Comparison of ENCODE assay signal across 17 mouse cellular contexts in the genomic region with DNA sequence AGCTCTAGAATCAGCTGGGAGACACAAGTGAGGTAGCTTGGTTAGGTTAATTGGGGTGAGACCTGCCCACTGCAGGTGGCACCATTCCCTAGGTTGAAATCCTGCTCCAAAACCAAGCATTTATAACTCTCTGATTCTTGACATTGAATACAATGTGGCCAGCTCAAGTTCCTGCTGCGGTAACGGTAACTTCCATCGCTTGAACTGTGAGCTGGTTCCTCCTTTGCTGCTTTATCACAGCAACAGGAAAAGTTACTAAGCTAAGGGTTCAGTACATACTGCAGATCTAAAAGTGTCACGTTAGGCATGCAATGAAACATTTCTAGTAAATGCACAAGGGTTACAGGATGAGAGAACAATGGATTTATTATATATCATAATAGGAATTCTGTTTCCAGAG.
DNase-seq lines count a peak whose midpoint lies in the region.
"Had no signal": no experiment of that assay in that cellular context is flagged by ENCODE, and none has a peak within 500 bp of the region (broad histone marks: within the 10 kb centered on the region; RNA-seq: fewer than 3 reads in every experiment).

No protein-coding gene starts in this region.

- DNase-seq in B cell, adult 2 months = peak; percentile 36 to 40
- peak; percentile 17 for DNase-seq in MEL-GATA-1-ER (ENCODE audit: extremely low read depth, low read depth)
- DNase-seq in induced T-regulatory cell, adult 2 months (ENCODE audit: low read depth) = peak; percentile 33
- DNase-seq in splenic B cell, adult 2 months (ENCODE audit: low read depth, low spot score) = peak; percentile 55
- DNase-seq in c-Kit-positive CD71-positive TER-119-positive erythroid progenitor cells, embryonic 14.5 days (ENCODE audit: low spot score) = no peak
- no peak for DNase-seq in ovary, postnatal 36 days (ENCODE audit: low spot score)
- DNase-seq: adrenal gland, postnatal 10 days; cerebellum, adult 11-12 months; cerebellum, adult 9-10 months; cerebellum, postnatal 25 days; forebrain, postnatal 0 days; gastrocnemius, postnatal 14 days; heart, postnatal 10 days; heart, postnatal 4 days had no signal

- H3K27me3 ChIP-seq in splenic B cell, adult 2 months (ENCODE audit: control insufficient read depth, insufficient read depth, low read length, poor library complexity, severe bottlenecking) = no peaks in the 10 kb centered on the region
- H3K27me3 ChIP-seq: hindbrain, embryonic 13.5 days had no signal

- no peaks in the 10 kb centered on the region for H3K36me3 ChIP-seq in splenic B cell, adult 2 months (ENCODE audit: control insufficient read depth, insufficient read depth, low read length, poor library complexity, severe bottlenecking)
- H3K36me3 ChIP-seq: embryonic facial prominence, embryonic 10.5 days; G1E; hindbrain, embryonic 13.5 days had no signal

Comparison
In these comparisons a context has a peak if more than half of its experiments do, and no peak if none do; other contexts are left out.
1. DNase-seq: peak in B cell, adult 2 months (2 of 2), MEL-GATA-1-ER (single experiment), induced T-regulatory cell, adult 2 months (single experiment) and splenic B cell, adult 2 months (single experiment); none in c-Kit-positive CD71-positive TER-119-positive erythroid progenitor cells, embryonic 14.5 days (single experiment) and ovary, postnatal 36 days (single experiment).